Mouse (Mus musculus) frontal cortex, postnatal 25 days (tissue): ENCODE results near the gene Snai1.

Source experiments
- DNase-seq, 2 experiments: peaks; one replicate each; pipeline ENCODE4 v3.0.0; 2022; ENCODE audit warnings: low spot score in 2 of 2

Snai1 gene

GRCm38 (mm10) chr2:167583161-167583952 is 45.4 kb downstream of the Snai1 start:
- no peak for DNase-seq

- no peak for DNase-seq
Measured at GRCm38 (mm10) chr2:167585273-167585672, 47.3 kb downstream of the Snai1 start.

GRCm38 (mm10) chr2:167586041-167586440 is 48.0 kb downstream of the Snai1 start:
- no peak for DNase-seq

DNA sequence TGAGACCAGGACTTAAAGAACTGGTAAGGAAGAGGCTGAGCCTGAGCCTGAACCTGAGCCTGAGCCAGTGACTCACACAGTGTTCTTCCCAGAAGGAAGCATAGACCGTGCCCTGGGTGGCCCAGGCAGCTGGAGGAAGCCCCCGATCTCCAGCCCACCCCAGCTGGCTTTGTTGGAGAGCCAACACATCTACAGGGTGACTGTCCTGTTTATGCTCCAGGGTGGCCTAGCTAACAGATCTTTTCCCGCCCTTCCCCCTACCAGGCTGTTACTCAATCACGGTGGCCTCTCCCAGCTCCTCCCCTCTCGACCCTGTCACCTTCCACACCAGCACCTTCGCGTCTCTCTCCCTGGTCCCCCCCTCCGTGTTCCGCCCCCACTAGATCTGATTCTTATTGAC is 49.0 kb downstream of the Snai1 start:
- no peak for DNase-seq

GRCm38 (mm10) chr2:167588774-167589577 is 51.0 kb downstream of the Snai1 start:
- no peak for DNase-seq
